ENCODE assay signal across 14 mouse cellular contexts in the genomic region with DNA sequence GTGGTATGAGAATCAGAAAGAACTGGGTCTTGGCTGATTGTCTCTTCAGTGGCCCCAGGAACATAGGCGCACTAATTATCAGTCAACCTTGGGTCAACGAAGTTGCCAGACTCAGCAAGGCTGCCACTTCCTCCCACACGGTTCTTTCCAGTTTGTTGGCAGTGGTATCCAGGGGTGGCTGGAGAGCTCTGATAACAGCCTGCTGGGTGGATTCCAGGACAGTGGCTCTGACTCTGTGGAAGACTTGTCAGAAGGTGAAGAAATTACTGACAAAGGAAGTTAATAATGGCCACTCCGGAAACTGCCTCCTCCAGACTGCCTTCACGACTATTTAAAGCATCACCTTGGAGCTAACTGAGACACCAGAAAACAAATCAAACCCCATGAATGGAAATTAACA. TPM values are rescaled to one million over a fixed set of nuclear protein-coding genes. Genes with fewer than 3 reads are reported as not detected.
DNase-seq lines count a peak whose midpoint lies in the region; ATAC-seq and TF ChIP-seq lines count a peak whose summit lies in the region.
"Had no signal": no experiment of that assay in that cellular context is flagged by ENCODE, and none has a peak within 500 bp of the region (broad histone marks: within the 10 kb centered on the region; RNA-seq: fewer than 3 reads in every experiment).

No protein-coding gene starts in this region.

- no peaks in the 10 kb centered on the region for H3K36me3 ChIP-seq in liver, embryonic 11.5 days (ENCODE audit: control insufficient read depth, insufficient read depth, low read length)
- H3K36me3 ChIP-seq in forebrain, postnatal 0 days (ENCODE audit: insufficient read depth): no peaks in the 10 kb centered on the region
- H3K36me3 ChIP-seq: kidney, embryonic 15.5 days; midbrain, embryonic 12.5 days had no signal

- intact Hi-C loops in heart, postnatal 10 days (cut with DNase I): no loop called here

- no peak overlapping the region for H3K4me3 ChIP-seq in liver, embryonic 11.5 days (ENCODE audit: low read depth, low read length)
- no peak overlapping the region for H3K4me3 ChIP-seq in forebrain, postnatal 0 days (ENCODE audit: low read depth, low read length)
- H3K4me3 ChIP-seq: gastrocnemius, adult 2 months; kidney, embryonic 15.5 days; midbrain, embryonic 12.5 days had no signal

- H3K4me2 ChIP-seq in liver, embryonic 11.5 days: no peak overlapping the region
- H3K4me2 ChIP-seq in forebrain, postnatal 0 days (ENCODE audit: low read depth): no peak overlapping the region
- H3K4me2 ChIP-seq: hindbrain, embryonic 14.5 days; kidney, embryonic 15.5 days; lung, embryonic 14.5 days; midbrain, embryonic 12.5 days had no signal

- H3K9me3 ChIP-seq in liver, embryonic 11.5 days (ENCODE audit: control insufficient read depth, low read length): no peaks in the 10 kb centered on the region
- no peaks in the 10 kb centered on the region for H3K9me3 ChIP-seq in forebrain, postnatal 0 days (ENCODE audit: low read length)
- H3K9me3 ChIP-seq: kidney, embryonic 15.5 days; midbrain, embryonic 12.5 days had no signal

- no peak for ATAC-seq in liver, embryonic 11.5 days (replicated peaks; ENCODE audit: low FRiP score)
- ATAC-seq in erythroid progenitor cell, adult 5-6 weeks (replicated peaks; ENCODE audit: low FRiP score, poor library complexity, severe bottlenecking): peak; percentile 67; the same call in 1 of the 2 replicates
- no peak for ATAC-seq in forebrain, postnatal 0 days

- peak; percentile 14 for DNase-seq in liver
- DNase-seq in liver, embryonic 11.5 days (ENCODE audit: low spot score): no peak
- peak; percentile 58 to 68 for DNase-seq in heart, postnatal 10 days
- DNase-seq in testis, postnatal 10 days (ENCODE audit: low spot score): peak; percentile 54
- DNase-seq in forebrain, postnatal 0 days: no peak
- DNase-seq in lung, postnatal 25 days (ENCODE audit: low spot score): no peak
- no peak for DNase-seq in thymus, adult 18-20 months
- DNase-seq: cerebellum, adult 8-10 months; gastrocnemius, adult 2 months; lung, embryonic 14.5 days had no signal

- no peak overlapping the region for H3K9ac ChIP-seq in liver, embryonic 11.5 days (ENCODE audit: low read depth, low read length)
- H3K9ac ChIP-seq in forebrain, postnatal 0 days: no peak overlapping the region
- H3K9ac ChIP-seq: hindbrain, embryonic 14.5 days; kidney, embryonic 15.5 days; lung, embryonic 14.5 days; midbrain, embryonic 12.5 days had no signal

- 26% methylated on average over 5 of the region's 5 CpGs for WGBS in liver, embryonic 11.5 days
- 77% methylated on average over 5 of the region's 5 CpGs for WGBS in forebrain, postnatal 0 days

- TF ChIP-seq CTCF in forebrain, postnatal 0 days (IDR thresholded peaks at IDR 0.05; ENCODE audit: low read depth): no peak

- no peaks in the 10 kb centered on the region for H3K27me3 ChIP-seq in liver, embryonic 11.5 days (replicated peaks; ENCODE audit: control insufficient read depth, insufficient read depth, low read length)
- H3K27me3 ChIP-seq in forebrain, postnatal 0 days (ENCODE audit: insufficient read depth, low read length): no peaks in the 10 kb centered on the region
- H3K27me3 ChIP-seq: kidney, embryonic 15.5 days; midbrain, embryonic 12.5 days had no signal

- H3K27ac ChIP-seq in liver, embryonic 11.5 days (ENCODE audit: low read depth, low read length): no peak overlapping the region
- no peak overlapping the region for H3K27ac ChIP-seq in forebrain, postnatal 0 days (ENCODE audit: low read depth, low read length)
- H3K27ac ChIP-seq: gastrocnemius, adult 2 months; hindbrain, embryonic 14.5 days; kidney, embryonic 15.5 days; midbrain, embryonic 12.5 days had no signal

- H3K4me1 ChIP-seq in liver, embryonic 11.5 days (replicated peaks; ENCODE audit: control insufficient read depth, insufficient read depth, low read length): no peaks in the 10 kb centered on the region
- no peaks in the 10 kb centered on the region for H3K4me1 ChIP-seq in forebrain, postnatal 0 days (ENCODE audit: insufficient read depth)
- H3K4me1 ChIP-seq: kidney, embryonic 15.5 days; midbrain, embryonic 12.5 days had no signal

RNA-seq across cellular contexts. Expression of a gene that starts 50.5 kb away (rescaled TPM):
- polyA plus RNA-seq in liver, embryonic 11.5 days (2014; fragmentation: Nextera tagmentation; extraction: Ambion mirVana): 292 and 305 TPM in 2 replicates
- total RNA-seq in erythroid progenitor cell, adult 5-6 weeks (2015; ENCODE audit: low replicate concordance): 22.7 and 43.6 TPM in 2 replicates
- total RNA-seq in erythroid progenitor cell, adult 5-6 weeks (2017; ENCODE audit: low replicate concordance): 4.8 and 17.7 TPM in 2 replicates
- total RNA-seq in heart, postnatal 10 days (2021): 100 to 1,000 TPM; 450 to 461 TPM
- 187 and 250 TPM in 2 replicates for total RNA-seq in forebrain, postnatal 0 days (2014; rRNA removed)
- 392 and 475 TPM in 2 replicates for polyA plus RNA-seq in forebrain, postnatal 0 days (2015; fragmentation: Nextera tagmentation; extraction: Ambion mirVana)

Comparison
In these comparisons a context has a peak if more than half of its experiments do, and no peak if none do; other contexts are left out.
1. DNase-seq: peak in liver (single experiment), heart, postnatal 10 days (2 of 2) and testis, postnatal 10 days (single experiment); none in liver, embryonic 11.5 days (single experiment), forebrain, postnatal 0 days (single experiment), lung, postnatal 25 days (single experiment) and thymus, adult 18-20 months (0 of 2).